Mouse (Mus musculus) hindbrain, postnatal 0 days (tissue): ENCODE results near the gene Armcx1. TPM values are rescaled to one million over a fixed set of nuclear protein-coding genes. Genes with fewer than 3 reads are reported as not detected.

Experiments used
- ATAC-seq: fragments of 200-750 bp; cut with Nextera tagmentation; 2 replicates; pipeline ENCODE4 v1.8.0; 2017; ENCODE audit warnings: mild to moderate bottlenecking, moderate TSS enrichment, moderate library complexity
- DNase-seq: peaks from one replicate; pipeline ENCODE4 v3.0.0-alpha.2; 2015; ENCODE audit warnings: low spot score
- H3K27ac ChIP-seq: fragments of 300-500 bp; sonication (generic); 2 replicates; pipeline ENCODE4 v1.5.1; 2014; ENCODE audit warnings: mild to moderate bottlenecking
- H3K27me3 ChIP-seq: fragments of 300-500 bp; sonication (generic); 2 replicates; pipeline ENCODE4 v1.6.1; 2014; ENCODE audit warnings: low read length, mixed read lengths; ENCODE audit not compliant: insufficient read depth
- H3K36me3 ChIP-seq: fragments of 300-500 bp; sonication (generic); 2 replicates; pipeline ENCODE4 v1.6.1; 2014; ENCODE audit warnings: low read length, mixed read lengths; ENCODE audit not compliant: insufficient read depth
- H3K4me1 ChIP-seq: fragments of 300-500 bp; sonication (generic); 2 replicates; pipeline ENCODE4 v1.6.1; 2014; ENCODE audit warnings: antibody characterized with exemption, low read length, mixed read lengths; ENCODE audit not compliant: insufficient read depth
- H3K4me2 ChIP-seq: fragments of 300-500 bp; sonication (generic); 2 replicates; pipeline ENCODE4 v1.6.1; 2014; ENCODE audit warnings: low read depth, mild to moderate bottlenecking, low read length, moderate library complexity, mixed read lengths
- H3K4me3 ChIP-seq: fragments of 300-500 bp; sonication (generic); 2 replicates; pipeline ENCODE4 v1.5.1; 2014; ENCODE audit warnings: low read length
- H3K9ac ChIP-seq: fragments of 300-500 bp; sonication (generic); replicated peaks from 2 replicates; pipeline ENCODE4 v1.6.1; 2014; ENCODE audit warnings: mild to moderate bottlenecking, low read length, moderate library complexity, mixed read lengths
- H3K9me3 ChIP-seq: fragments of 300-500 bp; sonication (generic); 2 replicates; pipeline ENCODE4 v1.6.1; 2016; ENCODE audit warnings: low read length, mixed read lengths
- CTCF ChIP-seq: IDR thresholded peaks from 2 replicates; pipeline ENCODE4 v1.5.1; 2016; ENCODE audit warnings: antibody characterized with exemption, control low read depth, low read depth
- WGBS: fragments of 180-500 bp; shearing (Covaris S2); extraction: QIAGEN DNeasy Blood & Tissue Kit; methylation state at CpG from one replicate; pipeline ENCODE4 v1.1.7; 2014; 5-methylcytosine and 5-hydroxymethylcytosine counted together
- polyA plus RNA-seq: library from polyadenylated mRNA; unstranded; fragments of >200 nt; fragmentation: Nextera tagmentation; extraction: Ambion mirVana; gene quantifications from 2 replicates; pipeline ENCODE4 v1.2.1, GENCODE M21; 2015
- total RNA-seq: library from RNA; depleted of rRNA; stranded (reverse); fragments of >200 nt; gene quantifications from 2 replicates; pipeline ENCODE4 v1.2.3, GENCODE M21; 2014; rRNA removed

Armcx1 gene
- total RNA-seq, result 29.9 and 36.0 TPM in 2 replicates
- 67.1 and 72.7 TPM in 2 replicates for polyA plus RNA-seq

DNA sequence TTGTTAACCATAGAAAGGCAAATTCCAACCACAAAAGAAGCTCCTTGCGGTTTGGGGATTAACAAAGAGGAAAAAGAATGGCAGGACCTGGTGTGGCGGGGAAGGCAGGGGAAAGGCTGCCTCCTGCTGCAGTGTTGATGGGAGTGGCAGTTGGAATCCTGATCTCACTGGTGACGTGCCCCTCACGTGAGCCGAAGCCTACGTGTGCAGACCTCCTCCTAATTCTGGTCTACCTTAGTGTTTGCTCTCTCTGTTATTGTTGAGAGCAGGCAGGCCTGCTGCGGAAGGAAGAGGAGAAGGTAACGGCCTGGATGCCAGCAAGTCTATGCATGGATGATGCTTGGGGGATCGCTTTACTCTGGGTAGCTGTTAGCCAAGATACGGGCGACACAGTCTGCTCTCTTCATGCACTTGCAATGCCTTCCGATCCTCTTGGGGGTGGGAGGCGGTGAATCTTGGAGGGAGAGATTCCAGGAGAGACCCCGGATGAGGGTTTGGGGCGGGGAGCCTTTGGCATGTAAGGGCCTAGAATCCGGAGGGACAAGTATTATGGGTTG, at the start of gene Armcx1:
Gene Armcx1, plus strand, starts transcription at position 212 of the 557 bp plus-strand sequence.
- H3K4me1 ChIP-seq, result no peaks in the 10 kb centered on the region
- no peaks in the 10 kb centered on the region for H3K27me3 ChIP-seq
- ATAC-seq (peak; percentile 96), DNase-seq (peak; percentile 84)
- H3K9ac ChIP-seq, result peak within 1 kb of the TSS; percentile 72
- H3K9me3 ChIP-seq, result no peaks in the 10 kb centered on the region
- H3K27ac ChIP-seq, result peak within 1 kb of the TSS; percentile 93
- peak within 1 kb of the TSS; percentile 53 for H3K4me2 ChIP-seq
- 29% methylated on average over 16 of the region's 16 CpGs for WGBS
- H3K36me3 ChIP-seq, result no peaks in the 10 kb centered on the region
- peak within 1 kb of the TSS; percentile 49 for H3K4me3 ChIP-seq
- peak; percentile 34; the same call in 1 of the 2 replicates for TF ChIP-seq CTCF

DNA sequence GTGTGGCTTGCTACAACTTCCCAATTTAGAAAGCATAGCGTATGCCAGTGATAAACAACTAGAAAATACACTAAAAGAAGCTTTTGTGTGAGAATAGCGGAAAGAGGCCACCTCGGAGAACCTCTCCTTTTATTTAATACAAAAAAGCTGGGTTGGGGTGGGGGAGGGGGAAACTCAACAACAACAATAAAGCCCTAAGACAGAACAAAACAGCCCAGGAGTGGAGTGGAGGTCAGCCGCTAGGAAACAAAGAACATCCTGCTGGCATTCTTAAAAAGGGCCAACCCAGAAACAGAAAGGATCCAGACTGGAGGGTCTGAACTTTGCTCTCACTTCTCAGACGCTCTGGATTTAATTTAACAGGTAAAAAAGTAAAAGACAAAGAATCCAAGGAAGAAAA, 42.7 kb upstream of the Armcx1 start:
- Histone ChIP-seq H3K9ac (no peak overlapping the region), H3K4me1 (no peaks in the 10 kb centered on the region), H3K27ac (no peak overlapping the region), H3K4me2 (no peak overlapping the region), H3K9me3 (no peaks in the 10 kb centered on the region), H3K4me3 (no peak overlapping the region), H3K27me3 (no peaks in the 10 kb centered on the region), H3K36me3 (no peaks in the 10 kb centered on the region)
- no peak for ATAC-seq
- DNase-seq, result no peak
- TF ChIP-seq CTCF, result no peak
- 32% methylated on average over 5 of the region's 5 CpGs for WGBS

DNA sequence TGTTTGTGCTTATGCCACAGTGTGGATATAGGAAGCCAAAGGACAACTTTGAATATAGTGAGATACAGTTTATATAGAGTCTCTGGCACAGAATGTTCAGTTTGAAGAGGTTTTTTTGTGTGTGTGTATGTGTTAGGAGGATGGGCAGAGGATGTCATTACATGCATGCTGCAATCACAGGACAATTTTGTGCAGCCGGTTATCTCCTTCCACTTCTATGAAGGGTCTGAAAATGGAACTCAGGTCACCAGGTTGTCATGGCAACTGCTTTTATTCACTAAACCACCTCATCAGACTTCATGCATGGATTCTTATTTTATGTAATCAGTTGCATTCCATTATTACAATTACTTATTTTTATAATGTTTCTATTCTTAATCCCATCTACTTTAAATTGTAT, 41.8 kb upstream of the Armcx1 start:
- no peak overlapping the region for H3K9ac ChIP-seq
- H3K27ac ChIP-seq, result no peak overlapping the region
- DNase-seq (no peak), ATAC-seq (no peak)
- TF ChIP-seq CTCF, result no peak
- no peaks in the 10 kb centered on the region for H3K36me3 ChIP-seq
- H3K4me2 ChIP-seq, result no peak overlapping the region
- no peaks in the 10 kb centered on the region for H3K27me3 ChIP-seq
- no peaks in the 10 kb centered on the region for H3K4me1 ChIP-seq
- 42% methylated on average over 1 of the region's 1 CpGs for WGBS
- H3K9me3 ChIP-seq, result no peaks in the 10 kb centered on the region
- H3K4me3 ChIP-seq, result no peak overlapping the region

DNA sequence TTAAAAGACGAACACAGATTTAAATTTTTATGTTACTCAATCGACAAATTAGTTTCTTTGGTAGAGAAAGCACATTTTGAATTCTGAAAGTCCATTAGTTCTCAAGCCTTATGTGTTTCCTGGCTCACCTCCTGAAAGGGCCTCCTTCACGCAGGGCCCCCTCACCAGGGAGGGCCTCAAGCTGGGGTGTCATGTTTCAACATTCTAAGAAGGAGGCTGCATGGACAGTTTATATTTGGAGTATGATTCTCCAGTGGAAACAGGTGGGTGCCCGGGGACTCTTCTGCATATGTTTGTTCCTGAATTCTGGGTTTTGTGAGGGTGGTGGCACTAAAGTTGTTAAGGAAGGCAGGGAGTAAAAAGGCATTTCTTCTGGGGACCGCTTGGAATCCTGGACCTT, 32.8 kb upstream of the Armcx1 start:
- Histone ChIP-seq H3K27me3 (no peaks in the 10 kb centered on the region), H3K9me3 (no peaks in the 10 kb centered on the region), H3K9ac (peak overlapping the region; percentile 33; the same call in 1 of the 2 replicates), H3K4me2 (peak overlapping the region; percentile 58), H3K36me3 (peaks cover 5% of the 10 kb centered on the region; the same call in 1 of the 2 replicates), H3K4me3 (peak overlapping the region; percentile 52), H3K4me1 (no peaks in the 10 kb centered on the region), H3K27ac (peak overlapping the region; percentile 87)
- TF ChIP-seq CTCF, result no peak
- ATAC-seq, result no peak
- WGBS, result 45% methylated on average over 5 of the region's 5 CpGs
- no peak for DNase-seq

DNA sequence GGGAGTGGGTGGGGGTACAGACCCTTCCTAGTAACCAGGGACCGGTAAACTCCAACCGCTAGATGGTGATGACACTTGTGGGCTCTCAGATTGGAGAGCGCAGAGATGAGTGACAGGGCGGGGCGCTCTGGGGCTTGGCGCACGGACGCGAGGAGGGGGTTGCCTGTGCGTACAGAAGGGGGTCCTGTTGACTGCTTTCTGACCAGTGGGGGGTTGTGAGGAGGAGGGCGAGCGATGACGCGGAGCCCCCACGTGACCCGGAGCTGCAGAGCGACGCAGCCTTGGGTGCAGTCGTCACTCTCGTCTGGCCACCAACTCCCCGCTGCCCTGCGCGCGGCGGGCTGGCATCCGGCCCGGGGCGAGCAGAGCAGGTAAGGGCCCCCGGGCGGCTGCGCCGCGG, 31.5 kb upstream of the Armcx1 start, which contains the start of gene Armcx4:
Gene Armcx4, plus strand, starts transcription at position 253 of the 400 bp plus-strand sequence.
- DNase-seq, result peak; percentile 91
- ATAC-seq, result peak; percentile 98
- Histone ChIP-seq H3K36me3 (peaks cover 5% of the 10 kb centered on the region; the same call in 1 of the 2 replicates), H3K9ac (peak within 1 kb of the TSS; percentile 67), H3K27me3 (no peaks in the 10 kb centered on the region), H3K4me1 (no peaks in the 10 kb centered on the region), H3K4me3 (peak within 1 kb of the TSS; percentile 52), H3K27ac (peak within 1 kb of the TSS; percentile 87), H3K9me3 (no peaks in the 10 kb centered on the region), H3K4me2 (peak within 1 kb of the TSS; percentile 58)
- 26% methylated on average over 15 of the region's 33 CpGs for WGBS
- TF ChIP-seq CTCF, result peak; percentile 48

DNA sequence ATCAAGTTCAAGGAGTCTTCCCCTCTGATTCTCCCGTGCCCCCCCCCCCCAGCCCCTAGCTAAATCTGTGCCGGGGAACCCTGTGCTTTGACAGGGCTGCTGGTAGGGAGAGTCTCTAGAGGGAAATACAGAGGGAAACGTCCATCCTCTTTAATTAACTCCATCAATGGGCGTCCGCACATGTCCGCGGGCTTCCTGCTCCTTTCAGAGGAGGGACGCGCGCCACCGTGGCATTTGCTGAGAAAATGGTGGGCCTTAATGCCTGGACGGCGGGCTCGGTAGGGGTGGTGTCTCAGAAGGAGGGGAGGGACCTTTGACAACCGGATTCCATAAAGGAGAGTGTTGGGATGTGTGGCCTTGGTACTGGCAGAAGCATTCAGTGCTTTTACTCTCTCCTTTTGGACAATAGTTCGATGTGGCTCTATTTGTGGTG, 31.0 kb upstream of the Armcx1 start:
- Histone ChIP-seq H3K4me2 (peak overlapping the region; percentile 58), H3K36me3 (peaks cover 5% of the 10 kb centered on the region; the same call in 1 of the 2 replicates), H3K4me3 (peak overlapping the region; percentile 52), H3K9me3 (no peaks in the 10 kb centered on the region), H3K9ac (peak overlapping the region; percentile 67), H3K27me3 (no peaks in the 10 kb centered on the region), H3K4me1 (no peaks in the 10 kb centered on the region), H3K27ac (peak overlapping the region; percentile 87)
- ATAC-seq, result peak; percentile 55; the same call in 1 of the 2 replicates
- TF ChIP-seq CTCF, result no peak
- WGBS, result 27% methylated on average over 16 of the region's 16 CpGs
- peak; percentile 58 for DNase-seq

DNA sequence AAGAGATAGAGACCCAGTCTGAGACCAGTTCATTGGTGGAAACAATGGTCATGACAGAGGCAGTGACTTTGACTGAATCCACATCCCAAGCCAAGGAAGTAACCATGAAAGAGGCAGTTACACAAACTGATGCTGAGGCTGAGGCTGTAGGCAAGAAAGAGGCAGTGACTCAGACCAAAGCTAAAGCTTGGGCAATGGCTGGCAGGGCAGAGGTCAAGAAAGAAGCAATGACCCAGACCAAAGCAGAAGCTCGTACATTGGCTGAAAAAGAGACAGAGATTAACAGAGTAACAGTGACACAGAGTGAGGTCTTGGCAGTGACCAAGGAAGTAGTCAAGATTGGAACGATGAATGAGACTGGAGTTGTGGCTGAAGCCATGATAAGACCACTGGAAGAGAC, 28.1 kb upstream of the Armcx1 start:
- Histone ChIP-seq H3K4me2 (no peak overlapping the region), H3K9ac (no peak overlapping the region), H3K4me3 (no peak overlapping the region), H3K27ac (no peak overlapping the region), H3K27me3 (no peaks in the 10 kb centered on the region), H3K36me3 (peaks cover 5% of the 10 kb centered on the region; the same call in 1 of the 2 replicates), H3K9me3 (no peaks in the 10 kb centered on the region), H3K4me1 (no peaks in the 10 kb centered on the region)
- TF ChIP-seq CTCF, result no peak
- 73% methylated on average over 2 of the region's 2 CpGs for WGBS
- DNase-seq, result no peak
- no peak for ATAC-seq
